Mouse (Mus musculus) myocyte (in vitro differentiated cells): ENCODE measurements around the gene Ppp6r2.

ENCODE experiments used
- CEBPB ChIP-seq: IDR thresholded peaks from 2 replicates; pipeline ENCODE4 v1.6.1; 2011; ENCODE audit warnings: mild to moderate bottlenecking, moderate library complexity; ENCODE audit not compliant: poor library complexity, insufficient read depth, severe bottlenecking
- E2F4 ChIP-seq: IDR thresholded peaks from one replicate; pipeline ENCODE4 v1.6.1; 2011; ENCODE audit warnings: mild to moderate bottlenecking, control low read depth, moderate library complexity; ENCODE audit not compliant: insufficient read depth
- MAX ChIP-seq: IDR thresholded peaks from one replicate; pipeline ENCODE4 v1.6.1; 2011; ENCODE audit warnings: low read depth, mild to moderate bottlenecking, control low read depth
- MYOD1 ChIP-seq, 3 experiments: IDR thresholded peaks; one replicate each; pipeline ENCODE4 v1.6.1; 2011; ENCODE audit warnings: control low read depth in 2 of 3, low read depth in 2 of 3, mild to moderate bottlenecking in 2 of 3, moderate library complexity in 1 of 3; ENCODE audit not compliant: insufficient read length in 2 of 3, control insufficient read depth in 1 of 3
- POLR2A ChIP-seq: IDR thresholded peaks from one replicate; pipeline ENCODE4 v1.6.1; 2011; ENCODE audit warnings: low read depth, mild to moderate bottlenecking, control low read depth, moderate library complexity; ENCODE audit not compliant: insufficient read length
- POLR2AphosphoS2 ChIP-seq: IDR thresholded peaks from one replicate; pipeline ENCODE4 v1.6.1; 2011; ENCODE audit warnings: low read depth, control low read depth; ENCODE audit not compliant: insufficient read length
- REST ChIP-seq: IDR thresholded peaks from one replicate; pipeline ENCODE4 v1.6.1; 2011; ENCODE audit warnings: mild to moderate bottlenecking, control low read depth, moderate library complexity; ENCODE audit not compliant: insufficient read depth, insufficient read length

DNA sequence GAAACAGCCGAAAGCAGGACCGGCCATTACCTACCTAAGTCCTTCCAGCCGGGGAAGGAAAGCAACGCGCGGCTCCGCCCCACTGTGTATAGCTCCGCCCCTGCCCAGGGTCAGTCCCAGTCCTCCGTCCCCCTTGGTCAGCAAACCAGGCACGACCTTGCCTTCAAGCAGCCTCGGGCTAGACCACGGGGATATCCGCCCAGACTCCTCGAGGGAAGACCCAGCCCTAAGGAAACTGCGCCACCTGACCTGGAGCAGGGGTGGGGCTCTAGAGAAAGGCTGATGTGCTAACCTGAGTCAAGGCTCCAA lies 37.5 kb upstream of the Ppp6r2 start:
- TF ChIP-seq POLR2A (no peak), E2F4 (no peak), MYOD1 (IDR thresholded peaks at IDR 0.05; ENCODE audit: control insufficient read depth in 1 of 3, insufficient read length in 2 of 3, low read depth in 2 of 3) (no peak), CEBPB (no peak), POLR2AphosphoS2 (no peak), MAX (no peak), REST (no peak)
